Mouse (Mus musculus): ENCODE measurements around the gene Slc45a1. TPM values are rescaled to one million over a fixed set of nuclear protein-coding genes. Genes with fewer than 3 reads are reported as not detected.

Slc45a1 gene
- polyA plus RNA-seq, 1 experiment from 2014 or later, result 43.8 TPM

DNA sequence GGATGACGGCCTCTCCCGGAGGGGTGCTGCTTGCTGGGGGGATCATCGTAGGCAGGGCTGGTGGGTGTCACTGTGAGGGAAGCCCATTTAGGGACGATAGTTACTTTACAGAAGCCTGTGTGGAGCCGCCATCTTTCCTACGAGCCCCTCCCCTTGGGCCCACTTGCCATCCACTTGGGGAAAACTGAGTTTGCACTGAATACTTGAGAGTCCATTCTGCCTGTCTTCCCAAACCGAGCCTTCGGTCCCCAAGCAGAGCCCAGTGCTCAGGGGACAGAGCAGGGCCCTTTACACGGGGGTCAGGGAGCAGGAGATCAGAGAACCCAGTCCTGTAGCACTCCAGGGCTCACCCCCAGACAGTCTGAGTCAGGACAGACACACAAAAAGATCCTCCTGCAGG lies 7.7 kb downstream of the Slc45a1 start:
- H3K9me3 ChIP-seq (ENCODE audit: control insufficient read depth, low read length), result no peaks in the 10 kb centered on the region
- H3K4me3 ChIP-seq (ENCODE audit: low read depth, low read length), result no peak overlapping the region
- no peak overlapping the region for H3K4me2 ChIP-seq (ENCODE audit: low read depth, low read length)
- H3K27me3 ChIP-seq (ENCODE audit: control insufficient read depth, insufficient read depth, low read length), result no peaks in the 10 kb centered on the region
- no peak for ATAC-seq (ENCODE audit: low read depth)
- no peak overlapping the region for H3K9ac ChIP-seq (replicated peaks; ENCODE audit: low read depth, low read length)
- 92% methylated on average over 9 of the region's 9 CpGs for WGBS
- no peak overlapping the region for H3K27ac ChIP-seq (ENCODE audit: low read depth, low read length)
- H3K4me1 ChIP-seq (ENCODE audit: control insufficient read depth, insufficient read depth, low read length), result no peaks in the 10 kb centered on the region
- peaks cover 10% of the 10 kb centered on the region for H3K36me3 ChIP-seq (ENCODE audit: control insufficient read depth, insufficient read depth, low read length)

GRCm38 (mm10) chr4:150636635-150637034 lies 15.3 kb downstream of the Slc45a1 start:
- H3K9me3 ChIP-seq (ENCODE audit: control insufficient read depth, low read length), result no peaks in the 10 kb centered on the region
- ATAC-seq (ENCODE audit: low read depth), result no peak
- no peak overlapping the region for H3K27ac ChIP-seq (ENCODE audit: low read depth, low read length)
- no peaks in the 10 kb centered on the region for H3K4me1 ChIP-seq (ENCODE audit: control insufficient read depth, insufficient read depth, low read length)
- no peak overlapping the region for H3K4me3 ChIP-seq (ENCODE audit: low read depth, low read length)
- no peak overlapping the region for H3K9ac ChIP-seq (replicated peaks; ENCODE audit: low read depth, low read length)
- H3K36me3 ChIP-seq (ENCODE audit: control insufficient read depth, insufficient read depth, low read length), result peaks cover 9% of the 10 kb centered on the region
- no peak overlapping the region for H3K4me2 ChIP-seq (ENCODE audit: low read depth, low read length)
- WGBS, result 86% methylated on average over 6 of the region's 6 CpGs
- no peaks in the 10 kb centered on the region for H3K27me3 ChIP-seq (ENCODE audit: control insufficient read depth, insufficient read depth, low read length)

- H3K4me2 ChIP-seq (ENCODE audit: low read depth, low read length), result no peak overlapping the region
- no peaks in the 10 kb centered on the region for H3K27me3 ChIP-seq (ENCODE audit: control insufficient read depth, insufficient read depth, low read length)
- 89% methylated on average over 10 of the region's 10 CpGs for WGBS
- peaks cover 6% of the 10 kb centered on the region for H3K36me3 ChIP-seq (ENCODE audit: control insufficient read depth, insufficient read depth, low read length)
- no peak for ATAC-seq (ENCODE audit: low read depth)
- H3K4me3 ChIP-seq (ENCODE audit: low read depth, low read length), result no peak overlapping the region
- H3K9me3 ChIP-seq (ENCODE audit: control insufficient read depth, low read length), result no peaks in the 10 kb centered on the region
- H3K9ac ChIP-seq (replicated peaks; ENCODE audit: low read depth, low read length), result no peak overlapping the region
- H3K27ac ChIP-seq (ENCODE audit: low read depth, low read length), result no peak overlapping the region
- no peaks in the 10 kb centered on the region for H3K4me1 ChIP-seq (ENCODE audit: control insufficient read depth, insufficient read depth, low read length)
Observed at GRCm38 (mm10) chr4:150635568-150635967, 16.4 kb downstream of the Slc45a1 start.

GRCm38 (mm10) chr4:150629266-150629665 lies 22.7 kb downstream of the Slc45a1 start:
- H3K9me3 ChIP-seq (ENCODE audit: control insufficient read depth, low read length), result no peaks in the 10 kb centered on the region
- no peak overlapping the region for H3K9ac ChIP-seq (replicated peaks; ENCODE audit: low read depth, low read length)
- no peak overlapping the region for H3K4me3 ChIP-seq (ENCODE audit: low read depth, low read length)
- H3K27ac ChIP-seq (ENCODE audit: low read depth, low read length), result no peak overlapping the region
- no peaks in the 10 kb centered on the region for H3K27me3 ChIP-seq (ENCODE audit: control insufficient read depth, insufficient read depth, low read length)
- H3K4me1 ChIP-seq (ENCODE audit: control insufficient read depth, insufficient read depth, low read length), result no peaks in the 10 kb centered on the region
- WGBS, result 87% methylated on average over 11 of the region's 11 CpGs
- no peak overlapping the region for H3K4me2 ChIP-seq (ENCODE audit: low read depth, low read length)
- ATAC-seq (ENCODE audit: low read depth), result no peak
- no peaks in the 10 kb centered on the region; the same call in 1 of the 2 replicates for H3K36me3 ChIP-seq (ENCODE audit: control insufficient read depth, insufficient read depth, low read length)

- ATAC-seq (ENCODE audit: low read depth), result no peak
- Histone ChIP-seq H3K36me3 (ENCODE audit: control insufficient read depth, insufficient read depth, low read length) (peaks cover 8% of the 10 kb centered on the region; the same call in 1 of the 2 replicates), H3K4me2 (ENCODE audit: low read depth, low read length) (no peak overlapping the region), H3K27me3 (ENCODE audit: control insufficient read depth, insufficient read depth, low read length) (no peaks in the 10 kb centered on the region), H3K27ac (ENCODE audit: low read depth, low read length) (no peak overlapping the region), H3K4me3 (ENCODE audit: low read depth, low read length) (no peak overlapping the region), H3K9me3 (ENCODE audit: control insufficient read depth, low read length) (no peaks in the 10 kb centered on the region), H3K9ac (replicated peaks; ENCODE audit: low read depth, low read length) (no peak overlapping the region), H3K4me1 (ENCODE audit: control insufficient read depth, insufficient read depth, low read length) (no peaks in the 10 kb centered on the region)
- 54% methylated on average over 6 of the region's 6 CpGs for WGBS
Observed at GRCm38 (mm10) chr4:150625951-150626732, 25.8 kb downstream of the Slc45a1 start.

DNA sequence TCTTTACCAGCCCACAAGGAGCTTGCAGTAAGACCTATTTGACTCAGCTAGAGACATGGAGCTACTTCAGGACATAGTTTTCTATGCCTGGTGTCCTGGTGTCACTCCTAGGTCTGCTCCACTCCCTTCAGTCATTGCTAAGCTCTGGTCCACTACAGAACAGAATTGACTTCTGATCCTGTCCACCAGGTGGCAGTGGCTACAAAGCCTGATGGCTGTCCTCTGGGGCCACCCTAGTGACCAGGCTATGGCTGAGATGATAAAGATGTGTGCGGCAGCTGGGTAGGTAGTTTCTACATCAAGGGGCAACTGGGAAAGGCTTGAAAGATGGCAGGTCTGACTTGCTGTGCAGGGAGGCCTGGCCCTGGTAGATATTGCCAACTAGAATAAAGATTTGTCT lies 26.5 kb downstream of the Slc45a1 start:
- Histone ChIP-seq H3K9ac (replicated peaks; ENCODE audit: low read depth, low read length) (no peak overlapping the region), H3K4me2 (ENCODE audit: low read depth, low read length) (no peak overlapping the region), H3K36me3 (ENCODE audit: control insufficient read depth, insufficient read depth, low read length) (peaks cover 8% of the 10 kb centered on the region; the same call in 1 of the 2 replicates), H3K4me1 (ENCODE audit: control insufficient read depth, insufficient read depth, low read length) (no peaks in the 10 kb centered on the region), H3K4me3 (ENCODE audit: low read depth, low read length) (no peak overlapping the region), H3K27me3 (ENCODE audit: control insufficient read depth, insufficient read depth, low read length) (no peaks in the 10 kb centered on the region), H3K27ac (ENCODE audit: low read depth, low read length) (no peak overlapping the region), H3K9me3 (ENCODE audit: control insufficient read depth, low read length) (no peaks in the 10 kb centered on the region)
- WGBS, result 22% methylated on average over 1 of the region's 1 CpGs
- ATAC-seq (ENCODE audit: low read depth), result peak; percentile 44; the same call in 1 of the 2 replicates

GRCm38 (mm10) chr4:150624933-150625332 lies 27.0 kb downstream of the Slc45a1 start:
- H3K4me3 ChIP-seq (ENCODE audit: low read depth, low read length), result no peak overlapping the region

DNA sequence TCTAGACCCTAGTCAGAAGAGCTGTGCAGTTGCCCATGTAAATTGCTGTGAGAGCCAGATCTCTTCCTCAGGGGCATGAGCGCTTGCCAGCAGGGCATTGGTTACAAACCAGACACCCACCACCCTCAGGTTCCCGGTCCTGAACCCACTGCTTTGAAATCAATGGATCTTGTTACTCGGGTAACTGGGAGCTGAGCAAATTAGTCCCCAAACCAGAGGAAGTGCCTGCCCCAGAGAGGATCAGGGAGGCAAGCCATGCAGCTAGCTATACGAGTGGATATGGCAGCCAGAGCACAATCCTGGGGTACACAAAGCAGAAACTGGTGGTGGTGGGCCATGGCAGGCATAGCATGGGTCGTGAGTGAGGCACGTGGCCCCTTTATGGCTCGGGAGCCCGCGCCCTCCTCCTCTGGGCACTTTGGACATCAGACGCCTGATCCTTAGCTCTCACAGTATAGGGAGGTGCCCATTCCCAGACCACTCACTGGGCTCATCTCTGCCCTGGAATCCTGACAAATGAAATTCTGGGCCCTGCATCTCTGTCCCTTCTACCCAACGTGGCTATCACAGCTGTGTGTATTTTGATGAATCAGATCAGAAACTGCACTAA lies 27.7 kb downstream of the Slc45a1 start:
- WGBS, result 56% methylated on average over 11 of the region's 11 CpGs

More at GRCm38 (mm10) chr4:150624933-150625332, 27.0 kb downstream of the Slc45a1 start:
- Histone ChIP-seq H3K27ac (ENCODE audit: low read depth, low read length) (no peak overlapping the region), H3K9me3 (ENCODE audit: control insufficient read depth, low read length) (no peaks in the 10 kb centered on the region), H3K9ac (replicated peaks; ENCODE audit: low read depth, low read length) (no peak overlapping the region), H3K27me3 (ENCODE audit: control insufficient read depth, insufficient read depth, low read length) (no peaks in the 10 kb centered on the region), H3K36me3 (ENCODE audit: control insufficient read depth, insufficient read depth, low read length) (peaks cover 8% of the 10 kb centered on the region; the same call in 1 of the 2 replicates), H3K4me2 (ENCODE audit: low read depth, low read length) (no peak overlapping the region), H3K4me1 (ENCODE audit: control insufficient read depth, insufficient read depth, low read length) (no peaks in the 10 kb centered on the region)
- no peak for ATAC-seq (ENCODE audit: low read depth)
- 80% methylated on average over 4 of the region's 4 CpGs for WGBS

GRCm38 (mm10) chr4:150622641-150623040 lies 29.3 kb downstream of the Slc45a1 start:
- Histone ChIP-seq H3K4me2 (ENCODE audit: low read depth, low read length) (no peak overlapping the region), H3K4me1 (ENCODE audit: control insufficient read depth, insufficient read depth, low read length) (no peaks in the 10 kb centered on the region), H3K27me3 (ENCODE audit: control insufficient read depth, insufficient read depth, low read length) (no peaks in the 10 kb centered on the region), H3K27ac (ENCODE audit: low read depth, low read length) (no peak overlapping the region), H3K9me3 (ENCODE audit: control insufficient read depth, low read length) (no peaks in the 10 kb centered on the region), H3K9ac (replicated peaks; ENCODE audit: low read depth, low read length) (no peak overlapping the region), H3K4me3 (ENCODE audit: low read depth, low read length) (no peak overlapping the region), H3K36me3 (ENCODE audit: control insufficient read depth, insufficient read depth, low read length) (peaks cover 20% of the 10 kb centered on the region)
- no peak for ATAC-seq (ENCODE audit: low read depth)
- 91% methylated on average over 13 of the region's 13 CpGs for WGBS

More for the DNA sequence above, 27.7 kb downstream of the Slc45a1 start:
- no peak for ATAC-seq (ENCODE audit: low read depth)
- no peaks in the 10 kb centered on the region for H3K4me1 ChIP-seq (ENCODE audit: control insufficient read depth, insufficient read depth, low read length)
- H3K4me3 ChIP-seq (ENCODE audit: low read depth, low read length), result no peak overlapping the region
- H3K4me2 ChIP-seq (ENCODE audit: low read depth, low read length), result no peak overlapping the region
- H3K36me3 ChIP-seq (ENCODE audit: control insufficient read depth, insufficient read depth, low read length), result peaks cover 8% of the 10 kb centered on the region; the same call in 1 of the 2 replicates
- no peak overlapping the region for H3K9ac ChIP-seq (replicated peaks; ENCODE audit: low read depth, low read length)
- H3K27me3 ChIP-seq (ENCODE audit: control insufficient read depth, insufficient read depth, low read length), result no peaks in the 10 kb centered on the region
- H3K9me3 ChIP-seq (ENCODE audit: control insufficient read depth, low read length), result no peaks in the 10 kb centered on the region
- no peak overlapping the region for H3K27ac ChIP-seq (ENCODE audit: low read depth, low read length)
